Comparison of ENCODE assay signal across 8 mouse cellular contexts in the genomic region with DNA sequence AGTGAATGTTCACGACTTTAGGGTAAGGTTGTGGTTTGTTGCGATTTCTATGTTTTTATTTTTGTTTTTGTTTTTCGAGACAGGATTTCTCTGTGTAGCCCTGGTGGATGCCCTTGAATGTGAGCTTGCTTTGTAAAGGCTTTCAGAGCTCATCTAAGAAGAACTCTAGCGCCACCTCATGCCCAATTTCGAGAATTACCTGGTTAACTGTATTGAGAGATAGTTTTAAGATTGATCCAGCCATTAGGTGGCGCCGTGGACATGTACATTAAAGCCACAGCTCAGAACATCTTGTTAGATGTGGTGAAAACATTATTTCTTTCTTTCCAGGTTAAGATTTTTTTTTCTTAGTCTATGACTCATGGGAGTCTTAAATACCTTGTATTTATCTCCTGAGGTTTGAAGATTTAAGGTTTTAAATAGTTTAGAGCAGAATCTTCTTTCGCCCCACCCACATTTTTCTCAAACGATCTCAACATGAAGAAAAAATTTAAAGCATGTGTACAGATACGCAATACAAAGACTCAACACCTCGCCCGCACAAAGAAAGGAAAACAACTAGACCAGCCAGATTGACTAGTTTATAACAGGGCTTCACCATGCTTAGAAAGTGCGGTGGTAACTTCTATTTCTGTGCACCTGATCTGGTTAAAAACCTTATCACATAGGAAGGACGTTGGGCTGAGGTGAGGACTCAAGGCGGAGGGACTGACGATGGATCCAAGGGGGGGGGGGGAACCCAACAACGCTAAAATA. TPM values are rescaled to one million over a fixed set of nuclear protein-coding genes. Genes with fewer than 3 reads are reported as not detected.
DNase-seq lines count a peak whose midpoint lies in the region; ATAC-seq and TF ChIP-seq lines count a peak whose summit lies in the region.

No protein-coding gene starts in this region.

- H3K27me3 ChIP-seq in heart, embryonic 13.5 days (replicated peaks): no peaks in the 10 kb centered on the region
- no peaks in the 10 kb centered on the region for H3K27me3 ChIP-seq in kidney, postnatal 0 days (ENCODE audit: insufficient read depth, low read length)
- H3K27me3 ChIP-seq in liver, adult 2 months (ENCODE audit: control insufficient read depth, insufficient read depth, low read length): no peaks in the 10 kb centered on the region
- H3K27me3 ChIP-seq in stomach, embryonic 15.5 days (replicated peaks): no peaks in the 10 kb centered on the region

- peak; percentile 97 for DNase-seq in CD4-positive, CD25-positive, alpha-beta regulatory T cell, adult 2 months (ENCODE audit: low read depth, low spot score)
- DNase-seq in brain, embryonic 18.5 days (ENCODE audit: low read depth, low spot score): peak; percentile 93
- peak; percentile 92 for DNase-seq in fibroblast of lung, adult 2 months (ENCODE audit: low read depth)
- DNase-seq in kidney, postnatal 0 days (ENCODE audit: low spot score): peak; percentile 99
- peak; percentile 87 for DNase-seq in liver, adult 2 months (ENCODE audit: extremely low read depth, low read depth, low spot score)
- peak; percentile 99 for DNase-seq in naive thymus-derived CD4-positive, alpha-beta T cell, adult 2 months (ENCODE audit: low read depth)

- H3K4me3 ChIP-seq in heart, embryonic 13.5 days: peak overlapping the region; percentile 27; the same call in 1 of the 2 replicates
- no peak overlapping the region for H3K4me3 ChIP-seq in kidney, postnatal 0 days (replicated peaks; ENCODE audit: low read depth, low read length)
- H3K4me3 ChIP-seq in liver, adult 2 months (ENCODE audit: insufficient read depth, low read depth, low read length): no peak overlapping the region
- H3K4me3 ChIP-seq in stomach, embryonic 15.5 days (replicated peaks): no peak overlapping the region

- H3K79me2 ChIP-seq in liver, adult 2 months (ENCODE audit: control insufficient read depth, insufficient read depth, low read length): no peaks in the 10 kb centered on the region

- peaks cover 13% of the 10 kb centered on the region for H3K4me1 ChIP-seq in heart, embryonic 13.5 days
- no peaks in the 10 kb centered on the region for H3K4me1 ChIP-seq in kidney, postnatal 0 days (replicated peaks; ENCODE audit: insufficient read depth, low read length)
- no peaks in the 10 kb centered on the region; the same call in 1 of the 2 replicates for H3K4me1 ChIP-seq in liver, adult 2 months (ENCODE audit: control insufficient read depth, insufficient read depth, low read length)
- 0 out of 2 replicates have a peak, but pooled peaks cover 3% of the 10 kb centered on the region for H3K4me1 ChIP-seq in stomach, embryonic 15.5 days

- no peak overlapping the region for H3K9ac ChIP-seq in heart, embryonic 13.5 days
- H3K9ac ChIP-seq in kidney, postnatal 0 days (ENCODE audit: low read depth, low read length): no peak overlapping the region
- no peak overlapping the region for H3K9ac ChIP-seq in liver, adult 2 months (ENCODE audit: low read depth, low read length)
- H3K9ac ChIP-seq in stomach, embryonic 15.5 days: no peak overlapping the region

- TF ChIP-seq CTCF in kidney, postnatal 0 days (IDR thresholded peaks at IDR 0.05; ENCODE audit: low read depth): peak; percentile 99
- TF ChIP-seq CTCF in liver, adult 2 months (IDR thresholded peaks at IDR 0.05; ENCODE audit: low read depth, low read length): peak; percentile 44

- ATAC-seq in heart, embryonic 13.5 days (ENCODE audit: extremely low read depth, insufficient number of reproducible peaks, low FRiP score, low TSS enrichment): peak; percentile 29; the same call in 1 of the 2 replicates
- ATAC-seq in kidney, postnatal 0 days (replicated peaks; ENCODE audit: low FRiP score, low read depth): peak; percentile 64; the same call in 1 of the 2 replicates
- ATAC-seq in stomach, embryonic 15.5 days (ENCODE audit: insufficient read depth, low FRiP score, low read depth): peak; percentile 70

- no peaks in the 10 kb centered on the region for H3K36me3 ChIP-seq in heart, embryonic 13.5 days
- H3K36me3 ChIP-seq in kidney, postnatal 0 days (ENCODE audit: insufficient read depth, low read length): no peaks in the 10 kb centered on the region
- no peaks in the 10 kb centered on the region for H3K36me3 ChIP-seq in liver, adult 2 months (ENCODE audit: control insufficient read depth, insufficient read depth, low read length)
- no peaks in the 10 kb centered on the region for H3K36me3 ChIP-seq in stomach, embryonic 15.5 days

- no peaks in the 10 kb centered on the region for H3K9me3 ChIP-seq in heart, embryonic 13.5 days
- H3K9me3 ChIP-seq in kidney, postnatal 0 days (replicated peaks; ENCODE audit: low read length): no peaks in the 10 kb centered on the region
- no peaks in the 10 kb centered on the region for H3K9me3 ChIP-seq in stomach, embryonic 15.5 days

- TF ChIP-seq POLR2A in liver, adult 2 months (IDR thresholded peaks at IDR 0.05; ENCODE audit: extremely low read depth, insufficient read depth, low read length): no peak

- WGBS in heart, embryonic 13.5 days: 12% methylated on average over 17 of the region's 17 CpGs
- WGBS in kidney, postnatal 0 days: 26% methylated on average over 17 of the region's 17 CpGs
- WGBS in liver, adult 2 months: 26% methylated on average over 17 of the region's 17 CpGs
- WGBS in stomach, embryonic 15.5 days: 27% methylated on average over 17 of the region's 17 CpGs

- H3K27ac ChIP-seq in heart, embryonic 13.5 days (replicated peaks): no peak overlapping the region
- no peak overlapping the region for H3K27ac ChIP-seq in kidney, postnatal 0 days
- H3K27ac ChIP-seq in liver, adult 2 months (replicated peaks; ENCODE audit: insufficient read depth, low read depth, low read length): no peak overlapping the region
- no peak overlapping the region for H3K27ac ChIP-seq in stomach, embryonic 15.5 days

- H3K4me2 ChIP-seq in heart, embryonic 13.5 days: peak overlapping the region; percentile 61
- H3K4me2 ChIP-seq in kidney, postnatal 0 days (ENCODE audit: low read length): no peak overlapping the region
- peak overlapping the region; percentile 40; the same call in 1 of the 2 replicates for H3K4me2 ChIP-seq in stomach, embryonic 15.5 days

RNA-seq across cellular contexts. Expression of a gene that starts 40.1 kb away (rescaled TPM):
- 13.7 and 13.8 TPM in 2 replicates for polyA plus RNA-seq in heart, embryonic 13.5 days (2015; fragmentation: Nextera tagmentation; extraction: Ambion mirVana)
- polyA plus RNA-seq in kidney, postnatal 0 days (2015; fragmentation: Nextera tagmentation; extraction: Ambion mirVana): 18.1 and 19.3 TPM in 2 replicates
- 19.5 and 24.8 TPM in 2 replicates for total RNA-seq in liver, adult 2 months (2014; rRNA removed)
- 21.2 and 24.5 TPM in 2 replicates for polyA plus RNA-seq in liver, adult 2 months (2012; rRNA removed)
- 24.5 and 25.9 TPM in 2 replicates for polyA plus RNA-seq in stomach, embryonic 15.5 days (2015; fragmentation: Nextera tagmentation; extraction: Ambion mirVana)
